Mouse (Mus musculus) spleen, adult 2 months (tissue): ENCODE measurements around the gene Zfand3.

ENCODE experiments used
- CTCF ChIP-seq: fragments of 200-500 bp; IDR thresholded peaks from 2 replicates; pipeline ENCODE4 v1.5.1; 2011; ENCODE audit warnings: mild to moderate bottlenecking, inconsistent platforms; ENCODE audit not compliant: insufficient read depth, insufficient read length, insufficient replicate concordance; ENCODE audit errors: extremely low read depth
- POLR2A ChIP-seq: fragments of 200-500 bp; IDR thresholded peaks from 2 replicates; pipeline ENCODE4 v1.6.1; 2011; ENCODE audit warnings: low read depth, low read length, inconsistent platforms

DNA sequence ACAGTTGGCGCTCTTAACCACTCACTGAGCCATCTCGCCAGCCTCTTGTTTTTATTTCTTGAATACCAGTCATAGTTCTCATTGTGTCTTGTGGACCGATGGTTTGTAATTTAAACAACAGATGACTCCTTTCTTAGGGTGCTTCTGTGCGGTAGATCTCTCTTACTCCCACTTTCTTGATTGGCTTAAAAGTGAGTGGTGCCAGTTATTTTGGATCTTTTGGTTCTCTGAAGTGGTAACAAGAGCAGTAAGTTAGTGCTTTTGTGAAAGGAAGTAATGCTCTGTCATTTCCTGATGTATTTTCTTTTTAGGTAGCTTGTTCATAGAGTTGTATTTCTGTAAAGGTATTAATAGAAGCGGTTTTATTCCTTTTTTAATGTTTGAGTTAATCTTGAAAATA lies 42.1 kb downstream of the Zfand3 start:
- TF ChIP-seq CTCF (no peak), POLR2A (no peak)
